Mouse (Mus musculus): ENCODE measurements around the gene Actr2.

DNA sequence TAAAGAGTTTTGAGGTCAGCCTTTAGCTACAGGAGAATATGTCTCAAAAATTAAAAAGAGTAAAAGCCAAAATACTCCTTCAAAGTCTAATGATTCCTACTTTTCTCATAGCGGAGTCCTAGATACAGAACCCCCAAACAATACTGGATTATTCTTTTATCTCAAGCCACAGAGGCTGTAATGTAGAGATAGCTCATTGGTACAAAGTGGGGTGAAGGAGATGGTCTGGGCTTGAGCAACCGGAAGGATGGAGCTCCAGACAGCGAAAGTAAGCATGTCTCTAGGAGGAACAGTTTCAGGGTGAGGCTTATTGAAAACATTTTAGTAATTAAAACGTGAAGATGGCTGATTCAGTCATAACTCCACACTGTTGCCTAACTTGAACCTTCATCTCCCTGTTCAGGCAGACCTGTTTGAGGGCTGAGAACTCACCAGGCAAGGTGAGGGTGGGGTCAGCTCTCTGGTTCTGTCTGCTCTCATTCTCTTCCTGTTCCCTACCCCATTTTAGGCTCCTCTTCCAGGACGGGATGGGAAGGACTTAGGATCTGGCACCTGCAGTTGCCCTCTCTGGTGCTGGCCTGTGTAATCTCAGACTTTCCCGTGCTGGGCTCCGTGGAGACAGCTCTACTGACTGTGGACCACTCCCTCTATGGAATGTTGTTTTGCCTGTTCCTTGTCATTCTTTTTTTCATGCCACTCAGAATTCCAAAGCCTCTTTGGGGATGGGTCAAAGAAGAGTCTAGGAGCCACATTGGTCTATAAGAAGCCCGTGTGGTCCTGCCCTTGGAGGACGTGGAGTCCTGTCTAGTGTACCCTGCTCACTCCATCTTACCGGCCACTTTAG is 14.2 kb upstream of the Actr2 start:
- no peak for TF ChIP-seq POLR2A (IDR thresholded peaks at IDR 0.05; ENCODE audit: borderline replicate concordance, low read depth, low read length)
- no peak for TF ChIP-seq CTCF (IDR thresholded peaks at IDR 0.05; ENCODE audit: low read depth, low read length)
